Mouse (Mus musculus) liver, embryonic 12.5 days (tissue): Measurements from ENCODE around the gene Gata2. TPM values are rescaled to one million over a fixed set of nuclear protein-coding genes. Genes with fewer than 3 reads are reported as not detected.
A peak's percentile ranks its signal among the peaks of the same experiment; 100 is the strongest.

ENCODE experiments used
- ATAC-seq: fragments of 200-750 bp; cut with Nextera tagmentation; 2 replicates; pipeline ENCODE4 v1.8.0; 2017; ENCODE audit warnings: moderate number of reproducible peaks, mild to moderate bottlenecking, moderate library complexity
- H3K27ac ChIP-seq: fragments of 300-500 bp; sonication (generic); 2 replicates; pipeline ENCODE4 v1.5.1; 2016; ENCODE audit warnings: mild to moderate bottlenecking
- H3K27me3 ChIP-seq: fragments of 300-500 bp; sonication (generic); replicated peaks from 2 replicates; pipeline ENCODE4 v1.6.1; 2016; ENCODE audit warnings: mild to moderate bottlenecking, moderate library complexity
- H3K36me3 ChIP-seq: fragments of 300-500 bp; sonication (generic); 2 replicates; pipeline ENCODE4 v1.6.1; 2016; ENCODE audit warnings: mild to moderate bottlenecking, moderate library complexity
- H3K4me1 ChIP-seq: fragments of 300-500 bp; sonication (generic); 2 replicates; pipeline ENCODE4 v1.6.1; 2016
- H3K4me2 ChIP-seq: fragments of 300-500 bp; sonication (generic); 2 replicates; pipeline ENCODE4 v1.6.1; 2016; ENCODE audit warnings: mild to moderate bottlenecking, moderate library complexity
- H3K4me3 ChIP-seq: fragments of 300-500 bp; sonication (generic); 2 replicates; pipeline ENCODE4 v1.5.1; 2016; ENCODE audit warnings: mild to moderate bottlenecking, moderate library complexity
- H3K9ac ChIP-seq: fragments of 300-500 bp; sonication (generic); 2 replicates; pipeline ENCODE4 v1.6.1; 2016; ENCODE audit warnings: mild to moderate bottlenecking, moderate library complexity
- H3K9me3 ChIP-seq: fragments of 300-500 bp; sonication (generic); replicated peaks from 2 replicates; pipeline ENCODE4 v1.6.1; 2016; ENCODE audit warnings: mild to moderate bottlenecking, moderate library complexity
- WGBS: fragments of 180-500 bp; shearing (Covaris S2); methylation state at CpG from one replicate; pipeline ENCODE4 v1.1.7; 2016; ENCODE audit not compliant: insufficient replicate concordance; 5-methylcytosine and 5-hydroxymethylcytosine counted together
- polyA plus RNA-seq: library from polyadenylated mRNA; unstranded; fragments of >200 nt; fragmentation: Nextera tagmentation; extraction: Ambion mirVana; gene quantifications from 2 replicates; pipeline ENCODE4 v1.2.1, GENCODE M21; 2016

Gene Gata2
- polyA plus RNA-seq, 1 experiment from 2014 or later: 15.7 TPM

GRCm38 (mm10) chr6:88196733-88197312 is 3.1 kb downstream of the Gata2 start:
- Histone ChIP-seq H3K4me2 (peak overlapping the region; percentile 79), H3K27ac (no peak overlapping the region), H3K9me3 (no peaks in the 10 kb centered on the region), H3K4me3 (peak overlapping the region; percentile 56), H3K4me1 (peaks cover 67% of the 10 kb centered on the region), H3K36me3 (no peaks in the 10 kb centered on the region), H3K27me3 (peaks cover 100% of the 10 kb centered on the region), H3K9ac (peak overlapping the region; percentile 41)
- WGBS: under 1% methylated on average over 39 of the region's 44 CpGs
- ATAC-seq: no peak

GRCm38 (mm10) chr6:88197313-88198069 is 3.8 kb downstream of the Gata2 start:
- Histone ChIP-seq H3K4me1 (peaks cover 70% of the 10 kb centered on the region), H3K27me3 (peaks cover 100% of the 10 kb centered on the region), H3K4me3 (peak overlapping the region; percentile 56), H3K4me2 (peak overlapping the region; percentile 79), H3K27ac (no peak overlapping the region), H3K9me3 (no peaks in the 10 kb centered on the region), H3K9ac (peak overlapping the region; percentile 41), H3K36me3 (no peaks in the 10 kb centered on the region)
- no peak for ATAC-seq
- WGBS: under 1% methylated on average over 39 of the region's 39 CpGs

GRCm38 (mm10) chr6:88198070-88198940 is 4.6 kb downstream of the Gata2 start:
- Histone ChIP-seq H3K9ac (peak overlapping the region; percentile 35; the same call in 1 of the 2 replicates), H3K4me3 (peak overlapping the region; percentile 56), H3K36me3 (no peaks in the 10 kb centered on the region), H3K27ac (no peak overlapping the region), H3K9me3 (no peaks in the 10 kb centered on the region), H3K27me3 (peaks cover 100% of the 10 kb centered on the region), H3K4me2 (peak overlapping the region; percentile 79), H3K4me1 (peaks cover 72% of the 10 kb centered on the region)
- peak; percentile 44 for ATAC-seq
- WGBS: under 1% methylated on average over 53 of the region's 62 CpGs

DNA sequence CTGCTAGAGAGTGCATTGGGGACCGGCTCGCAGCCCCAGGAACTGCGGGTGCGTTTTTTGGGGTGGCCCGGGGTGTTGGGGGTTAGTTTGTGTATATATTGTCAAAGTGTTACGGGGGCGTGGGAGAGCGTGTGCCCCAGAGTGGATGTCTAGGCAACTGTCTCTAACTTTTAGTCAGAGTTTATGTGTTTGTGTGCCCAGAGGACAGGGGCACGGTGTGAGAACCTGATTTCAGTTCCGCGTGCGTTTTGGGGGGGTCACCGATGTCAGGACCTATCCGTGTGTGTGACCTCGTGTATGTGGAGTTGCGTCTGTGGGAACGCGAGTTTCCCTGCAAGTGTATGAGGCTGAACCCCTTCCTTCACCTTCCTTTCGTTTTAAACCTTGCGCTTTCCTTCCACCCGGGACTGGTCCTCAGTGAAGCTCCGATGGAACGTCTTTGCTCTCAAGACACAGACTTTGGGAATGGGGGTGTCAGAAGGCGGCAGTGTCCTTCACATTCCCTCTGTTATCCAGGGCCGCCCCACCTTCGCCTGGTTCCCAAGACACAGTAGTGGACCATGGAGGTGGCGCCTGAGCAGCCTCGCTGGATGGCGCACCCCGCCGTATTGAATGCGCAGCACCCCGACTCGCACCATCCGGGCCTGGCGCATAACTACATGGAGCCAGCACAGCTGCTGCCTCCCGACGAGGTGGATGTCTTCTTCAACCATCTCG is 5.5 kb downstream of the Gata2 start:
- no peak overlapping the region for H3K27ac ChIP-seq
- no peaks in the 10 kb centered on the region for H3K36me3 ChIP-seq
- H3K27me3 ChIP-seq: peaks cover 100% of the 10 kb centered on the region
- H3K9me3 ChIP-seq: no peaks in the 10 kb centered on the region
- H3K9ac ChIP-seq: peak overlapping the region; percentile 35; the same call in 1 of the 2 replicates
- H3K4me3 ChIP-seq: peak overlapping the region; percentile 56
- under 1% methylated on average over 39 of the region's 39 CpGs for WGBS
- ATAC-seq: no peak
- H3K4me2 ChIP-seq: peak overlapping the region; percentile 79
- H3K4me1 ChIP-seq: peaks cover 72% of the 10 kb centered on the region

GRCm38 (mm10) chr6:88199718-88200692 is 6.3 kb downstream of the Gata2 start:
- H3K27me3 ChIP-seq: peaks cover 100% of the 10 kb centered on the region
- peak overlapping the region; percentile 79 for H3K4me2 ChIP-seq
- H3K36me3 ChIP-seq: no peaks in the 10 kb centered on the region
- no peak for ATAC-seq
- peak overlapping the region; percentile 35 for H3K9ac ChIP-seq
- H3K9me3 ChIP-seq: no peaks in the 10 kb centered on the region
- 17% methylated on average over 50 of the region's 50 CpGs for WGBS
- H3K4me3 ChIP-seq: peak overlapping the region; percentile 56
- peaks cover 74% of the 10 kb centered on the region for H3K4me1 ChIP-seq
- H3K27ac ChIP-seq: no peak overlapping the region

DNA sequence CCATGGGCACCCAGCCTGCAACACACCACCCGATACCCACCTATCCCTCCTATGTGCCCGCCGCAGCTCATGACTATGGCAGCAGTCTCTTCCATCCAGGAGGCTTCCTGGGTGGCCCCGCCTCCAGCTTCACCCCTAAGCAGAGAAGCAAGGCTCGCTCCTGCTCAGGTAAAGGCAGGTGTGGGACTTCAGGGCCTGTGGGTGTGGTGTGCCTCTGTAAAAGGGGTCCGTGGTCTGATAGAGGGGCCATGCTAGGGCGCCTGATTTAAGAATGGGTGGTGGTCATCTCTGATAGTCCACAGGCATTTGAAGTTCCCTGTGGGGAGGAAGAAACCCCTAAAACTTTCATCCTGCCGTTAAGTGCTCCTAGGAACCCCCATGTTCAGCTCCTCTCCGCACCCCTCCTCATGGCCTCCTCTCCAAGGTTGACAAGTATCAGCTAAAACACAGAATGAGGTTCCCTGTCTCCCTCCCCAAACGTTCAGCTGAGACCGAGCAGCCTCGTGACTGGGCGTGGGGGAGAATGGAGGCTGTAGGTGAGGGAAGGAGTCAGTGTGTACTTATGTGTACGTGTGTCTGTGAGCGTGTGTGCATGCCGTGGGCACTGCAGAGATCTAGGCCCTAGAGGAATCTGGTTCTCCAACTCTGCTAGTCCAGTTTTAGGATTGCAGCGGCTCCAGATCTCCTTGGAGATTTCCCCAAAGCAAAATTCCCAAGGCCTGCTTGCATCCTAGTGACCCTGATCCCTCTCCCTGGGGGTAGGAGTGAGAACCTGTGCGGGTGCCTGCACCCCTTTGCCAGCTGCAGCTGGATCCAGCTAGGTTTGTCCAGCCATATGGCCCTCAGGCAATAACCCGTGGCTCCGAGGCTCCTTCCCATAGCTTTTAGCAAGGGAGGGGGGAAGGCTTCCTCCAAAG is 7.3 kb downstream of the Gata2 start:
- peaks cover 5% of the 10 kb centered on the region; the same call in 1 of the 2 replicates for H3K36me3 ChIP-seq
- peak overlapping the region; percentile 56; the same call in 1 of the 2 replicates for H3K4me3 ChIP-seq
- 41% methylated on average over 20 of the region's 20 CpGs for WGBS
- H3K9ac ChIP-seq: no peak overlapping the region
- H3K4me2 ChIP-seq: peak overlapping the region; percentile 79
- H3K4me1 ChIP-seq: peaks cover 81% of the 10 kb centered on the region
- no peak for ATAC-seq
- peaks cover 96% of the 10 kb centered on the region for H3K27me3 ChIP-seq
- no peaks in the 10 kb centered on the region for H3K9me3 ChIP-seq
- no peak overlapping the region for H3K27ac ChIP-seq

GRCm38 (mm10) chr6:88201926-88202700 is 8.4 kb downstream of the Gata2 start:
- H3K4me3 ChIP-seq: peak overlapping the region; percentile 35; the same call in 1 of the 2 replicates
- no peak for ATAC-seq
- H3K9ac ChIP-seq: 0 out of 2 replicates have a peak overlapping the region, but pooled peaks have one; percentile 39
- H3K27me3 ChIP-seq: peaks cover 85% of the 10 kb centered on the region
- peaks cover 83% of the 10 kb centered on the region for H3K4me1 ChIP-seq
- H3K4me2 ChIP-seq: peak overlapping the region; percentile 68
- peak overlapping the region; percentile 72 for H3K27ac ChIP-seq
- H3K36me3 ChIP-seq: peaks cover 5% of the 10 kb centered on the region; the same call in 1 of the 2 replicates
- WGBS: 24% methylated on average over 15 of the region's 15 CpGs
- H3K9me3 ChIP-seq: no peaks in the 10 kb centered on the region

- Histone ChIP-seq H3K9ac (peak overlapping the region; percentile 41; the same call in 1 of the 2 replicates), H3K9me3 (no peaks in the 10 kb centered on the region), H3K36me3 (peaks cover 5% of the 10 kb centered on the region; the same call in 1 of the 2 replicates), H3K4me1 (peaks cover 74% of the 10 kb centered on the region), H3K4me2 (peak overlapping the region; percentile 68), H3K27me3 (peaks cover 75% of the 10 kb centered on the region), H3K27ac (peak overlapping the region; percentile 82), H3K4me3 (peak overlapping the region; percentile 35)
- ATAC-seq: peak; percentile 55; the same call in 1 of the 2 replicates
- 2% methylated on average over 22 of the region's 24 CpGs for WGBS
Measured at GRCm38 (mm10) chr6:88202921-88203690, 9.4 kb downstream of the Gata2 start.
